Mouse (Mus musculus) lung, embryonic 15.5 days (tissue): ENCODE measurements around the gene Satb1. TPM values are rescaled to one million over a fixed set of nuclear protein-coding genes. Genes with fewer than 3 reads are reported as not detected.

ENCODE experiments used
- ATAC-seq: fragments of 200-750 bp; cut with Nextera tagmentation; 2 replicates; pipeline ENCODE4 v1.8.0; 2017; ENCODE audit warnings: moderate number of reproducible peaks, borderline replicate concordance; ENCODE audit not compliant: low FRiP score, low TSS enrichment; ENCODE audit errors: extremely low read depth
- H3K27ac ChIP-seq: fragments of 300-500 bp; sonication (generic); 2 replicates; pipeline ENCODE4 v1.5.1; 2015; ENCODE audit warnings: moderate library complexity, mild to moderate bottlenecking, inconsistent platforms
- H3K27me3 ChIP-seq: fragments of 300-500 bp; sonication (generic); 2 replicates; pipeline ENCODE4 v1.6.1; 2015; ENCODE audit warnings: inconsistent platforms
- H3K36me3 ChIP-seq: fragments of 300-500 bp; sonication (generic); 2 replicates; pipeline ENCODE4 v1.6.1; 2015; ENCODE audit warnings: inconsistent platforms
- H3K4me1 ChIP-seq: fragments of 300-500 bp; sonication (generic); 2 replicates; pipeline ENCODE4 v1.6.1; 2015; ENCODE audit warnings: inconsistent platforms
- H3K4me2 ChIP-seq: fragments of 300-500 bp; sonication (generic); 2 replicates; pipeline ENCODE4 v1.6.1; 2015; ENCODE audit warnings: inconsistent platforms, mild to moderate bottlenecking, moderate library complexity
- H3K4me3 ChIP-seq: fragments of 300-500 bp; sonication (generic); 2 replicates; pipeline ENCODE4 v1.5.1; 2015; ENCODE audit warnings: mild to moderate bottlenecking, inconsistent platforms
- H3K9ac ChIP-seq: fragments of 300-500 bp; sonication (generic); 2 replicates; pipeline ENCODE4 v1.6.1; 2015; ENCODE audit warnings: inconsistent platforms
- H3K9me3 ChIP-seq: fragments of 300-500 bp; sonication (generic); 2 replicates; pipeline ENCODE4 v1.6.1; 2016; ENCODE audit warnings: inconsistent platforms
- WGBS: fragments of 180-500 bp; shearing (Covaris S2); methylation state at CpG from one replicate; pipeline ENCODE4 v1.1.7; 2015; 5-methylcytosine and 5-hydroxymethylcytosine counted together
- polyA plus RNA-seq: library from polyadenylated mRNA; unstranded; fragments of >200 nt; fragmentation: Nextera tagmentation; extraction: Ambion mirVana; gene quantifications from 2 replicates; pipeline ENCODE4 v1.2.1, GENCODE M21; 2015

Gene Satb1
- polyA plus RNA-seq, 1 experiment from 2014 or later: 12.3 TPM

GRCm38 (mm10) chr17:51812942-51813783, 19.9 kb downstream of the Satb1 start:
- Histone ChIP-seq H3K4me3 (peak overlapping the region; percentile 90), H3K4me2 (peak overlapping the region; percentile 92), H3K36me3 (no peaks in the 10 kb centered on the region), H3K27ac (peak overlapping the region; percentile 78), H3K4me1 (peaks cover 7% of the 10 kb centered on the region; the same call in 1 of the 2 replicates), H3K27me3 (peaks cover 8% of the 10 kb centered on the region; the same call in 1 of the 2 replicates), H3K9me3 (no peaks in the 10 kb centered on the region), H3K9ac (peak overlapping the region; percentile 75)
- WGBS: under 1% methylated on average over 90 of the region's 115 CpGs
- peak; percentile 87 for ATAC-seq

- peak; percentile 21; the same call in 1 of the 2 replicates for ATAC-seq
- H3K4me1 ChIP-seq: peaks cover 7% of the 10 kb centered on the region; the same call in 1 of the 2 replicates
Measured at GRCm38 (mm10) chr17:51812261-51812941, 20.7 kb downstream of the Satb1 start.

GRCm38 (mm10) chr17:51811911-51812260, 21.2 kb downstream of the Satb1 start:
- Histone ChIP-seq H3K27ac (no peak overlapping the region), H3K36me3 (no peaks in the 10 kb centered on the region), H3K9me3 (no peaks in the 10 kb centered on the region), H3K4me2 (peak overlapping the region; percentile 92), H3K9ac (peak overlapping the region; percentile 75), H3K4me1 (peaks cover 7% of the 10 kb centered on the region; the same call in 1 of the 2 replicates), H3K4me3 (peak overlapping the region; percentile 90), H3K27me3 (peaks cover 8% of the 10 kb centered on the region; the same call in 1 of the 2 replicates)
- WGBS: under 1% methylated on average over 11 of the region's 11 CpGs
- no peak for ATAC-seq

More at GRCm38 (mm10) chr17:51812261-51812941, 20.7 kb downstream of the Satb1 start:
- H3K27ac ChIP-seq: peak overlapping the region; percentile 78
- peak overlapping the region; percentile 90 for H3K4me3 ChIP-seq
- under 1% methylated on average over 31 of the region's 48 CpGs for WGBS
- no peaks in the 10 kb centered on the region for H3K9me3 ChIP-seq
- H3K27me3 ChIP-seq: peaks cover 8% of the 10 kb centered on the region; the same call in 1 of the 2 replicates
- H3K36me3 ChIP-seq: no peaks in the 10 kb centered on the region
- peak overlapping the region; percentile 92 for H3K4me2 ChIP-seq
- peak overlapping the region; percentile 75 for H3K9ac ChIP-seq

GRCm38 (mm10) chr17:51811086-51811868, 21.8 kb downstream of the Satb1 start:
- WGBS: 5% methylated on average over 8 of the region's 8 CpGs
- Histone ChIP-seq H3K9ac (no peak overlapping the region), H3K4me2 (peak overlapping the region; percentile 92), H3K27ac (no peak overlapping the region), H3K4me1 (peaks cover 7% of the 10 kb centered on the region; the same call in 1 of the 2 replicates), H3K4me3 (peak overlapping the region; percentile 90), H3K9me3 (no peaks in the 10 kb centered on the region), H3K36me3 (no peaks in the 10 kb centered on the region), H3K27me3 (peaks cover 8% of the 10 kb centered on the region; the same call in 1 of the 2 replicates)
- ATAC-seq: no peak

GRCm38 (mm10) chr17:51807429-51807828, 25.7 kb downstream of the Satb1 start:
- ATAC-seq: no peak
- Histone ChIP-seq H3K4me3 (no peak overlapping the region), H3K4me2 (no peak overlapping the region)

GRCm38 (mm10) chr17:51806124-51806960, 26.7 kb downstream of the Satb1 start:
- Histone ChIP-seq H3K4me2 (no peak overlapping the region), H3K4me3 (no peak overlapping the region), H3K4me1 (no peaks in the 10 kb centered on the region), H3K27ac (no peak overlapping the region), H3K9me3 (no peaks in the 10 kb centered on the region), H3K27me3 (no peaks in the 10 kb centered on the region), H3K36me3 (no peaks in the 10 kb centered on the region), H3K9ac (no peak overlapping the region)
- ATAC-seq: no peak
- 71% methylated on average over 12 of the region's 12 CpGs for WGBS

More at GRCm38 (mm10) chr17:51807429-51807828, 25.7 kb downstream of the Satb1 start:
- WGBS: 50% methylated on average over 5 of the region's 5 CpGs
- Histone ChIP-seq H3K9me3 (no peaks in the 10 kb centered on the region), H3K27me3 (no peaks in the 10 kb centered on the region), H3K9ac (no peak overlapping the region), H3K36me3 (no peaks in the 10 kb centered on the region), H3K27ac (no peak overlapping the region), H3K4me1 (0 out of 2 replicates have a peak, but pooled peaks cover 6% of the 10 kb centered on the region)

- ATAC-seq: no peak
- WGBS: 53% methylated on average over 6 of the region's 6 CpGs
- no peaks in the 10 kb centered on the region for H3K4me1 ChIP-seq
- no peak overlapping the region for H3K4me3 ChIP-seq
- no peaks in the 10 kb centered on the region for H3K9me3 ChIP-seq
- no peak overlapping the region for H3K9ac ChIP-seq
- H3K27ac ChIP-seq: no peak overlapping the region
- no peak overlapping the region for H3K4me2 ChIP-seq
- no peaks in the 10 kb centered on the region for H3K27me3 ChIP-seq
- no peaks in the 10 kb centered on the region for H3K36me3 ChIP-seq
Measured at GRCm38 (mm10) chr17:51800208-51800607, 32.9 kb downstream of the Satb1 start.

GRCm38 (mm10) chr17:51796459-51796858, 36.6 kb downstream of the Satb1 start:
- no peaks in the 10 kb centered on the region for H3K4me1 ChIP-seq
- 83% methylated on average over 5 of the region's 5 CpGs for WGBS
- H3K27me3 ChIP-seq: no peaks in the 10 kb centered on the region
- H3K36me3 ChIP-seq: no peaks in the 10 kb centered on the region
- H3K27ac ChIP-seq: no peak overlapping the region
- H3K9ac ChIP-seq: no peak overlapping the region
- H3K9me3 ChIP-seq: no peaks in the 10 kb centered on the region
- ATAC-seq: no peak
- H3K4me2 ChIP-seq: no peak overlapping the region
- no peak overlapping the region for H3K4me3 ChIP-seq

- Histone ChIP-seq H3K27ac (no peak overlapping the region), H3K36me3 (no peaks in the 10 kb centered on the region), H3K4me1 (0 out of 2 replicates have a peak, but pooled peaks cover 4% of the 10 kb centered on the region), H3K9me3 (no peaks in the 10 kb centered on the region), H3K9ac (no peak overlapping the region), H3K4me2 (no peak overlapping the region), H3K4me3 (no peak overlapping the region), H3K27me3 (no peaks in the 10 kb centered on the region)
- WGBS: 69% methylated on average over 5 of the region's 5 CpGs
- ATAC-seq: no peak
Measured at GRCm38 (mm10) chr17:51791226-51791625, 41.9 kb downstream of the Satb1 start.

- H3K9me3 ChIP-seq: no peaks in the 10 kb centered on the region
- H3K4me1 ChIP-seq: 0 out of 2 replicates have a peak, but pooled peaks cover 4% of the 10 kb centered on the region
- H3K27me3 ChIP-seq: no peaks in the 10 kb centered on the region
- no peak overlapping the region for H3K4me3 ChIP-seq
- H3K4me2 ChIP-seq: no peak overlapping the region
- ATAC-seq: peak; percentile 52
- no peaks in the 10 kb centered on the region for H3K36me3 ChIP-seq
- H3K9ac ChIP-seq: no peak overlapping the region
- WGBS: 29% methylated on average over 8 of the region's 8 CpGs
- no peak overlapping the region for H3K27ac ChIP-seq
Measured at GRCm38 (mm10) chr17:51790387-51791060, 42.6 kb downstream of the Satb1 start.
